Mouse (Mus musculus) cerebellum, postnatal 4 days (tissue): ENCODE measurements around the gene Mrnip.
A peak's percentile ranks its signal among the peaks of the same experiment; 100 is the strongest.

Source experiments
- DNase-seq, 2 experiments: peaks; one replicate each; pipeline ENCODE4 v3.0.0; 2022; ENCODE audit warnings: low spot score in 2 of 2, mixed read lengths in 1 of 2

The Mrnip gene

DNA sequence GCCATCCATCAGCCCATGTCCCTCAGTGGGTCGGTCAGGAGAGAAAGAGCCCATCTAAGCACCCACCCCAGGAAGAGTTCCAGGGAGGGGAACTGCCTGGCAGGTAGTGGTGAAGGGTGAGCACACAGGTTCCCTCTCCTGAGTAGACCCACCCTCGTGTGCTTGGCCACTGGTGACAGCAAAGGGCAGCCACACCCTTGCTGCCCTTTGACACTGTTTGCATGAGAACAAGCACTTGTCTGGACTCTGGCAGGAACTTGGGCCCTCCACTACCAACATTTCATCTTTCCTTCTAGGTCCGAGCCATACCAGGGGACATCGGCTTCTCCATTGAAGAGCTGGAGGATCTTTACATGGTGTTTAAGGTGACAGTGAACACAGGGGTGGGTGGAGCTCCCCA lies 14.9 kb upstream of the Mrnip start:
- no peak for DNase-seq

DNA sequence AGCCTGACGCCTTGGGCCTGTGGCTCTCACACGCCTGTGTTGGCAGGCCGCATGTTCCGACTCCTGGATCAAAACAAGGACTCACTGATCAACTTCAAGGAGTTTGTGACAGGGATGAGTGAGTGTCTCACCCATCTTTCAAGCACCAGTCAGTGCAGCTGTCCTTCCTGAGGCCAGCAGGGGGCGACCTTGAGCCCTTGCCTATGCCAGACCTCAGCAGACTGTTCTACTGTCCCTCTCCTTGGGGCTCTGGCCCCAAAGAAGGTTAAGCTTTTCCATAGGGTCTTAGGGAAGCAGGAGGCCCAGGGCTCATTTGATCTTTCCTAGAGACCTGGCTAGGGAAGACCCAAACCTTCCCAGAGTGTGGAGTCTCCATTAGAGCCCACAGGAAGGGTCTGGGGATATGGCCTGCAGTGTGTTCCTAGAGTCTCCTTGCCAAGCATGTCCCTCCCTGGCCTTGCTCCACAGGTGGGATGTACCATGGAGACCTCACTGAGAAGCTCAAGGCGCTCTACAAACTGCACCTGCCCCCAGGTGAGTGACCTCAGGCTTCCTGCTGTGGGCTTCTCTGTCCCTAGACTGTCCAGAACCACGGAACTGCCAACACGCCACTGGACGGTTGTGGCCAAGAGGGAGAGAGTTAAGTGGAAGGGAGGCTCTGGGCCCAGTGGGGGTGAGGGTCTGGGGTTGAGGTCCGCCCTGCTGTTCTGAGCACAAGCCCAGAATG lies 12.5 kb upstream of the Mrnip start:
- peak in 1 of 2 experiments; percentile 57 for DNase-seq

DNA sequence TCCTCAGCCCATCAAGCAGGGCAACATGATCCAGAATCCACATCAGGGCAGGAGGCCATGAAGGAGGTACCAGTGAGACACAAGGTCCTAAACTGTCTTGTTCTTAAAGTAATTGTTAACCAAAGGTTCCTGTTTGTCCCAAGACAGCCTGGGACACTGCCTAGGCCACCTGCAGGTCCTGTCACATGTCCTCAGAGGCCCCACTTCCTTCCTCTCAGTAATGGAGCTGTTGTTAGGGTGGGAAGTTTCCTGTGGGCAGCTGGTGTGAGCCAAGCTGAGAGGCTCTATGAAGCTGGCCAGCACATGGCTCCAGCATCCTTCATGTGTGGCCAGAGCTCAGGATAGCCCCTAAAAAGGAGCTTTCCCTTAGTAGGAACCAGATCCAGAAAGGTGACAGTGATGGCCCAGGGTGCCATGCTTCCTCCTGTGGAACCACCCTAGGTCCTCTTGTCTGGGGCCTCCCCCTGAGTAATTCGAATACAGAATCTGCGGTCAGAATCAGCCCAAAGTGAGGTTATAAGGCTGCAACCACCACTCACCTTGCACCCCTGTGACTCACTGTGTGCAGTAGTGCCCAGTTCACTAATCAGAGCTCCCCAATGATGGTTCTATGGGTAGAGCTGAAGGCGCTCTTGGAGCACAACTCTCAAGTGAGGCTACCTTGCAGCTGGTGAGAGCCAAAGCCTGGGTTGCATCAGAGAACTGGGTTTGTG lies 11.8 kb upstream of the Mrnip start:
- DNase-seq, result no peak

DNA sequence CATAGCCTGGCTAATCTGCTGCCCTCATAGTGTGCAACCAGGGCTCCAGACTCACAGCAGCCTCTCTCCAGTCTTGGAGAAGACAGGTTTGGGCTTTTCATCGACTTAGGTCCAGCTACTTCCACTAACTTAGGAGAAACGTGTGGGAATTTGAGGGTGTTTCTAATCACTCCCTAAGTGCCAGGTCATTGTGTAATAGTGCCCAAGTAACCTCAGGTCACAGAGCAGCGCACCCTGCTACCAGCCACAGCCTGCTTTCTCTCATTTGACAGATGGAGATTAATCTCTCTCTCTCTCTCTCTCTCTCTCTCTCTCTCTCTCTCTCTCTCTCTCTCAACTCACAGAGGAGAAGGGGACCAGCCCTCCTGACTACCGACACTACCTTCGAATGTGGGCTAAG lies 5.9 kb upstream of the Mrnip start:
- no peak for DNase-seq

DNA sequence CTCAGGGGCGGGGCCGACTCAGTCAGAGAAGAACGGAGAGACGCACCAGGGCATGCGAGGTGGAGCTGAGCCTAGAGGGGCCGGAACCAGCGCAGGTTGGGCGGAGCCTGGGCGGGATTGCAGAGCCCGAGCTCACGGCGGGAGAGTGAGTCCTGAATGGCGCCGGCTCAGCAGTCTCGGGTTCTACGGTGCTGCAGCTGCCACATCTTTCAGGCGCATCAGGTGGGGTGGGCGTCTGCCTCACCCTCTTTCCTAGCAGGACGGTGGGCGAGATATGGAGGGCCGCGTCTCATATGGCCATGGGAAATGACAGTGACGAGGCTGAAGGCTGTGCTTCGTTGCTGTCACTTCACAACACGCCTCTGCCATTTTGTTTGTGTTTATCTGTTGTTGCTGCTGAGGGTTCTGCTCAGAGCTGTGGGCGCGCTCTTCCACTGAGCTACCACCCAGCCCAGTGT lies 515 bp downstream of the Mrnip start:
- DNase-seq, result peak; percentile 91 to 95

DNA sequence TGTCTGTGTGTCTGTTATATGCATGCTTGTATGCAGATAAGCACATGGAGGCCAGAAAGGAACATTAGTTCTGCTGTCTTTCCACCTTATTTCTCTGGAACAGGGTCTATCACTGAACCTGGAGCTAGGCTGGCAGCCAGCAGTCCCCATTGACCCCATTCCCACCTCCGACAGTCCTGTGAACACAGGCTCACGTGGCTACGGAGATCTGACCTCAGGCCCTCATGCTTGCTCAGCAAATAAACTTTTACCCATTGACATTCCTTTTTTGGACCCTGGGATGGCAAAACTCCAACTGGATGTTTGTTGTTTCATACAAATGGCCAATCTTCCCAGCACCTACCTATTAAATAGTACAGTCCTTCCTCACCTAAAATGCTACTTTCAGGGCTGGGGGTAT lies 2.1 kb downstream of the Mrnip start:
- no peak for DNase-seq

DNA sequence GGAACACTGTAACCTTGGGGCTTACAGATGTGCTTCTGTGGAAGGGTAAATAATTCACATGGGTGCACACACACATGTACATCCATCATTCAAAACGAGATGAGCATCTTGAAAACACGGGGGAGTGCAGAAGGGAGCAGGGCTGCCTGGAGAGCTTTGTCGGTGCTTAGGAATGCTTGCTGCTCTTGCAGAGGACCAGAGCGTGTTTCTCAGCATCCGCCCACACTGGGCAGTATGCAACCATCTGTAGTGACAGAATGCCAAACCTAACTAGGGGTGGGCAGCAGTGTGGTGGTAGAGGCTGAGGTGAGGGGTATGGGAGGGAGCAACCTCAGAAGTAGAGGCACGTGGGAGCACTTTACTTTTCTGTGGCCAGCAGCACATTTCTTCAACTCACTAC lies 2.9 kb downstream of the Mrnip start:
- DNase-seq, result no peak

DNA sequence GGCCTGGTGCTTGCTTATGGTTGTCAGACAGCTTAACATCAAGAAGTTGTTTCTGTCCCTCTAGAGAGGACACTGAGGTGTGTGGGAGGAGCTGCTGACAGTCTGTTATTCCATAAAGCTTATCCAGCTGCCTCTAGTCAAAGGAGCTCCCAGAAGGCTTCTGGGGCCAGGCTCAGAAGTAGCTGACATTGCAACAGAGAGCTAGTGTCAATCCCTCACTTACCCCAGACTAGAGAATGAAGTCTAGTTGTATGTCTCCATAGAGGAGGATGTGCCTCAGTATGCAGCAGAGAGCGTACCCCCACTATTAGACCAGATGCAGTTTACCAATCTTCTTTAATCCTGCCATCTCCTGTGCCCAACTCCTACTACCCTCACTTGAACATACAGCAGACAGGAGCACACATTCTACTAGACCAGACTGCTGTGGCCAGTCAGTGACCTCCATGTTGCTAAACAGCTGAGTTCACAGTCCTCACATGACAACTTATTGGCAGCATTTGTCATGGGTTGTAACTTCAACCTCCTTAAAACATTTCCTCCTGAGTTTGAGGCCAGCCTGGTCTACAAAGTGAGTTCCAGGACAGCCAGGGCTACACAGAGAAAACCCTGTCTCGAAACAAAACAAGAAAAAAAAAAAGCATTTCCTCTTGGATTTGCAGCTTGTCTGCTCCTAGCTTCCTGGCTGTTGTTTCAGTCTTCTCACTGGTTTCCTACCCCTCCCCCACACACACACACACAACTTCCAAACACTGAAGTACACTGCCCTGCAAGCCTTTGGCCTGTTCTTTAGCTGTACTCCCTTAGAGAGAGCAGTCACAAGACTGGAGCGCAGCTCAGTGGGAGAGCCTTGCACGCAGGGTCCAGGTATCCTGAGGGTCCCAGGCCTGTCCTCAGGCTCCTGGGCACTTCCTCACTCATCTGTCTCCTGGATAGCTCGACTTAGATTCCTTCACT lies 4.6 kb downstream of the Mrnip start:
- no peak for DNase-seq

DNA sequence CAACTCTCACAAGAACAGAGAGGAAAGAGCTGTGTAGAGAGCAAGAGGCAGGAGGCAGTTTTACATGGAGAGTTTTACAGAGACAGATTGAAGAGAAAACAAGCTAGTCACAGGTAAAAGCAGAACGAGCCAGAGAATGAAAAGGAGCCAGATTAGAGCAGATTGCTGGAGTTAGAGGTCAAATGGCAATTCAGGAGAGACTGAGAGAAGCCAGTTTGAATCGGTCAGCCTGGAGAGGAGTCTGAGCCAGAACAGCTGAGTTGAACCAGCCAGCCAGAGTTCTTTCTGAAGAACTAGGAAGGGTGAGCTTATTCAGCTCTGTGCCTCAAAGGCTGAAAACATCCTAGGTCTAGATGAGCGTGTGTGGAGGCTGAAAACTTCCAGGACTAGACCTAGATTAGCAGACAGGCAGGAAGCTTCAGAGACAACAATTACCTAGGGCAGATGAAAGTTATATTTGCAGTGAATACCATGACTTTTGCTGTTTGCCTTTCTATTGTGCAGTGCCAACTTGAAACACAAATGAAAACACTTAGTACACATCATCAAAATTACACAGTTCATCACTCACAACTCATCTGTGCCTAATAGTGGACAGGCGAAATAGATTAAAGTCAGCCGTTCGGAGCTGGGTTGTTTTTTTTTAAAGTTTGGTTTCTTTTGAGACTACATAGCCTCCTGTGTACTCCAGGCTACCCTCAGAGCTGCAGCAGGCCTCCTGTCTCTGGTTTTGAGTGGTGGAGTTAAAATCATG lies 6.4 kb downstream of the Mrnip start:
- DNase-seq, result no peak

DNA sequence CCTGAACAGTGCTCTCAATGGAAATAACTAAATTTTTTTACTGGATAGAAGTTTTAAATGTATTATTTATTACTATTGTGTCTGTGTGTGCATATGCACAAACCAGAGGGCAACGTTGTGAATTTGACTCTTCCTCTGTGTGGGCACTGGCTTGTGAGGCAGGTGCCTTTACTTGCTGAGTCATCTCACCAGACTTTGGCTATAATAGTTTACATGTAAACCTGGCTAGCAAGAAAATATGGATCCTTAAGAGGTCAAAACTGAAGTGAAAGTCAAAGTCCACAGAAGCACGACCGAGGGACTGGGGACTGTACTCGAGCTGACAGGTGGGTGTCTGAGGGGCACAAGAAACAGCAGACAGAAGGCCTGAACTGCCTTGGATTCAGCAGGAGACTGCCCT lies 8.5 kb downstream of the Mrnip start:
- DNase-seq, result no peak

DNA sequence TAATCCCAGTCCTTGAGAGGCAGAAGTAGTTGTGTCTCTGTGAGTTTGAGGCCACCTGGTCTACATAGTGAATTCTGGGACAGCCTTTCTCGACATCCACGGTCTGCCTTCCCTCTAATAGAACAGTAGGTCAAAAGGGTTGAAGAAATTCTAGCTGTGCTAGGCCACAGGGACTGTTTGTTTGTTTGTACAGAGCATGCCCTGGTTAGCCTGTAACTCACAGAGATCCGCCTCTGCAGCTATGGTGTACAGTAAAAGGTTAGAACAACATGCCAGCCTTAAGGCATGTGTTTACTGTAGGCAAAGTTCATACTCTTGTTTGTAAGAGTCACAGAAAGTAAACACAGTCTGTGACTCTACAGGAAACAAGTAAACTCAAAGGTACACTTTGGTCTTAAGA lies 10.5 kb downstream of the Mrnip start:
- no peak for DNase-seq

DNA sequence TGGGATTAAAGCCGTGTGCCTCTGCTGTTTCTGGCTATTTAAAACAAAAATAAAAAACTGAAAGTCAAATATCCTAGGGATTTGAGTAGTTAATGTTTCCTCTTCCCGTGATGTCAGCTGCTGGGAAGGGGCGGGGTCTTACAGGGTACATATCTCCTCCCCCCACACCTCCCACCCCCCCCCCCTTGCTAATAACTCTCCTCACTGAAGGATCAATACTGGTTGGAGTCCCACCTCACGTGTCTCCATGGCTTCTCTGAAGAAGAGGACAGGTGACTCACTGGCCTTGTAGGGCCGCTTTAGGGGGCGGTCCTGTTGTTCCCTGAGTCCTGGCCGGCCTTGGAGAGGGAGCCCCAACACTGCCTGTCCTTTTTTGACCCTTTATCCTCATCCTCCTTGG lies 14.4 kb downstream of the Mrnip start:
- no peak for DNase-seq

DNA sequence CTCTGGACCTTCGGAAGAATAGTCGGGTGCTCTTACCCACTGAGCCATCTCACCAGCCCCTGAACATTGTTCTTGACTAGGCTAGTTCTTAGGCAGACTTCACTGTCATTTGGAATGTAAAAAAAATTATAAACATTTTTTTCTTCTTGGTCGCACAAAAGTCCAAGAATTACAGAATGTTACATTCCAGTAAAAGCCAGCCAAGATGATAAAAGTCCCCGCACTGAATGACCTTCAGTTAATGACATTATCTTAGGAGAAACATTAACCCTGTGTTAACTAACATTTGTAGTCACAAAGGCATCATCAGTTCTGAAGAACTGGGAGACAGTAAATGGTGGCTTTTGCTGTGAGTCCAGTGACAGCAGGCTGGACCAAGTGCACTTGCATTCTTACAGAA lies 16.1 kb downstream of the Mrnip start:
- no peak for DNase-seq

DNA sequence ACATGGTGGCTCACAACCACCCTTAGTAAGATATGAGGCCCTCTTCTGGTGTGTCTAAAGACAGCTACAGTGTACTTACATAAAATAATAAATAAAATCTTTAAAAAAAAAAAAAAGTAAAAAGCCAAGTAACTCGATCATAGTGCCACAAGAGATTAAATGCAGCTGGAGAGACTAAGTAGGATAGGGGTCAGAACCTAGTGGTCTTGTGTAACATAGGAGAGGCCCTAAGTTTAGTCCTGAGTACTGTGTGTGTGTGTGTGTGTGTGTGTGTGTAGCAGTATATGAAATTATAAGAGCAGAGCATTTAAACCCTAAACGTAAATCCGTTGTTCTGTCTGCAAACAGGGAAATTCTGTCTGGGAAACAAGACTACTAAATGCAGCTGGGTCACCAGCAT lies 18.0 kb downstream of the Mrnip start:
- no peak for DNase-seq

DNA sequence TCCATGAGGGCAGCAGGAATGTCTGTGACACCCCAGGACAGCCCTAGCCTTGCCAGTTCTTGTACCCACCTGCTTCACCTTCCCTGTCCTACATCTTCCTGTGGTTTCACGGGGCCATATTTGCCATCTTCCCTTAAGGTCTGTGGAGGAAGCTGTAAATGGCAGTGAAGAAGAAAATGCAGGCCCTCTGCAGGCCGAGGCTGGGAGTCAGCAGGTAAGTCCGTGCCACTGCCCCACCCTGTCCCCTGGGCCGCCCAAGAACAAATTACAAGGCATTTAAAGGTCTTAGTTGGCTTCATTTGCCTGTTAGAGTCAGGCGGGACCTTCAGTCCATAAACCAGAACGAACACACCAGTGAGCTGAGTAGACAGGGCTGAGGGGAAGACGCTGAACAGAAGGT lies 19.8 kb downstream of the Mrnip start:
- DNase-seq, result no peak

DNA sequence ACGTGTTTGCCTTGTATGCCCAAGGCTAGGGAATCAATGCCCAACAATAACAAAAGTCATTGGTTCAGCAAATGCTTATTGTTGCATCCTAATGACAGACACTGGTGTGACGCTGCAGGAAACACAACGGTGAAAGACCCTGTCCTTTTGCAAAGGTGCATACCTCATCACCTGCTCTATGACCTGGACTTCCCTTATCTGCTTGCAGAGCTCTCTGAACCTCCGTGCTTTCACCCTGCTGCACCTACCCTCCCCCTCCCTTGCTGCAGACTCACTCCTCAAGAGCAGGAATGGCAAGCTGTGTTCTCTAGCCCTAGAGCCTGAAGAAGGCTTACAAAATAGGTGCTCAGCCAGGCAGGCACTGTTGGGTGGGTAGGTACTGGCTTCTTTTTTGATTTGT lies 20.5 kb downstream of the Mrnip start:
- no peak for DNase-seq

DNA sequence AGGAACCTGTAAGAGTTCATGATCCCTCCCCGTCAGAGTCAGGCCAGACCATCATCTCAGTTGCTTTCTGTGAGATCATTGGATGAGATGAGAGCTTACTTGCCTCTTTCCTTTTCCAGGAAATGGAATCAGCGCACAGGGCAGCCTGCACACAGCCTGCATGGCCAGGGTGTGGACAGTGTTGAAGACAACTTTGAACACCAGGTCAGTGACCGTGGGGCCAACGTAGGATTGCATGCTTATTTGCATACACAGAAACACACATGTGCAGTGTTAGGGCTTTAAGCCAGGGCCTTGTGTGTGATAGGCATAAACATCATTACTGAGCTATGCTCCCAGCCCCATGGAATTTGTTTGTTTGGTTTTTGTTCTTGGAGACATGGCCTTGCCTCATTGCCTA lies 23.3 kb downstream of the Mrnip start:
- DNase-seq, result no peak

DNA sequence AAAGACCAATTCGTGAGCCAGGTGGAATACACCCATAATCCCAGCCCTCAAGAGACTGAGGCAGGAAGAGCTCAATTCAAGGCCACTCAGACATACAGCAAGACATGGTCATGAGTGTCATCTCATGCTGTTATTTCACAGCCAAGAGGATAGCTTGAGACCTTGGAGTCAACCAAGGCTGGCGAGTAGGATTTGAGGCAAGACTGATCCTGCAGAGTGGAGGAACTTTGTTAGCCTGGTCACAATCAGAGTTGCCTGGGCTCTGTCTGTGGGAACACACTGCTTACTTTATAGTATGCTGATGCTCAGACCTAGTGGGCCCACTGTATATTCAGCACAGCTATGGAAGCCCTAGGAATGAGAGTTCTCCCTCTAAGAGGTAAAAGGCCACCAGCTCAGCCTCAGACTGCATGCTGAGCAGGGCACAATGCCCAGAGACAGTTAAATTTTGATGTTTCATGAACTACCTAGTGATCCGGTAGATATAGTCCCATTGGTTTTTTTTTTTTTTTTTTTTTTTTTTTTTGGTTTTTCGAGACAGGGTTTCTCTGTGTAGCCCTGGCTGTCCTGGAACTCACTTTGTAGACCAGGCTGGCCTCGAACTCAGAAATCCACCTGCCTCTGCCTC lies 24.1 kb downstream of the Mrnip start:
- DNase-seq, result no peak

DNA sequence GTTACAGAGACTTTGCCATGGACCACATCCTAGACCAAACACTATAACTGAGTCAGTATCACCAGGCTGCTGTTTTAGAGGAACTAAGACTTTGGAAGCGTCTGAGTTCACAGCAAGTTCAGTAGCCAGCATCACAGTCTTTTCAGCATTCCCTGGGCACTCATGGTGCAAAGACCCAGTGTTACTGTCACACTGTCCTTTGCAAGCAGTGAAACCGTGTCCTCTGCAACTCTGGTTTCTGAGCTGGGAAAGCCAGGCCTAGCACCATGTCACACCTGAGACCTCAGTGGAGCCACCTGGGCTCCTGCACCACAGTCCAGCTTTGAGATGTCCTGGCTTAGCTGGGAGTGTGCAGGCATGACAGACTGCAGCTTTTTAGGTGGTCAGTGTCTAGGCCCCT lies 24.7 kb downstream of the Mrnip start:
- DNase-seq, result no peak

DNA sequence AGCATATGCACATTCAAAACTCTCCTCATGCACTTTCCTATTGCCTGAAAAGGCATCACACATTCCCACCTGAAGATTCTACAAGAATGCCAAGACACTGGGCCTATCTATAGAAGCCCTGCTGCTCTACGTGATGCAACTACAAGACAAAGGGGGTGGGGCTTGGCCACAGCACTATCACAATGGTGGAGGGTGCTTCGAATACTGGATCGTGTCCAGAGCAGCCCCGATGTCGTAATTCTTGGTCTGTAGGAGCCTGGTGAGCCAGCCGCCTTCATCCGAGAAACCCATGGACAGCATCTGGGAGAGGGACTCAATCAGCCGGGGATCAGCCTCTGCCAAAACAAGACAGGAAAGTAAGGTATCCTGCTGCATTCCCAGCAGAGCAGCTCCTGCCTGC lies 26.4 kb downstream of the Mrnip start:
- DNase-seq, result no peak

DNA sequence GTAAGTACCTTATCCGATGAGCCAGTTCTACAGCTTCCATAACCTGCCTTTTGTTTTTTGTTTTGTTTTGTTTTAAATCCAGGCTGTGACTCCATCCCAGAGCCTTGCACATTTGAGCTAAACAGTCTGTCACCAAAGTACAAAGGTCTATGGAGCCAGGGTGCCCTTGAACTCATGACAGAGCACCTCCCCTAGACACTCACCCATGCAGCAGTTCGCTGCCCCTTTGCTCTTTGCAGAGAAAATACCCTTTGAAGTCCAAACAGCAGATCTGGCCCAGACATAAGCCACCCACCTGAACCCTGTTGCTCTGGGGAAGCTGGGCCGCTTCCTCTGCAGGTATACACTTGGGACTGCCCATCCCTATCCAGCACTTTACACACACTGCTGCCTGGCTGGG lies 27.3 kb downstream of the Mrnip start:
- no peak for DNase-seq
